Mouse (Mus musculus) large intestine, adult 2 months (tissue): ENCODE measurements around the gene Adal. TPM values are rescaled to one million over a fixed set of nuclear protein-coding genes. Genes with fewer than 3 reads are reported as not detected.
"Not testable (repeated sequence)": the region's sequence is repeated elsewhere in the genome, so short reads cannot be mapped to it uniquely, and the experiment has no call there.

Experiments
- DNase-seq: peaks from one replicate; pipeline ENCODE4 v3.0.0-alpha.2; 2012; ENCODE audit warnings: low read depth, low spot score
- WGBS: fragments of 180-500 bp; shearing (Covaris S2); methylation state at CpG from one replicate; pipeline ENCODE4 v1.1.7; 2018; 5-methylcytosine and 5-hydroxymethylcytosine counted together
- polyA plus RNA-seq: library from polyadenylated mRNA; depleted of rRNA; stranded (reverse); fragments of >200 nt; gene quantifications from 2 replicates; pipeline ENCODE4 v1.2.3, GENCODE M21; 2012; rRNA removed

Adal gene
- polyA plus RNA-seq: 2.2 and 2.9 TPM in 2 replicates

GRCm38 (mm10) chr2:121140018-121140882 lies at the start of gene Adal, which contains the start of gene Lcmt2:
TSS of gene Adal (plus strand) at chr2:121140428.
TSS of gene Lcmt2 (minus strand) at chr2:121140653.
- under 1% methylated on average over 87 of the region's 87 CpGs for WGBS
- DNase-seq: peak; percentile 59

- 13% methylated on average over 9 of the region's 9 CpGs for WGBS
- peak; percentile 31 for DNase-seq
These were observed 38.2 kb upstream of the Adal start for GRCm38 (mm10) chr2:121102051-121102450.

GRCm38 (mm10) chr2:121105940-121106339 lies 34.3 kb upstream of the Adal start:
- DNase-seq: no peak

- DNase-seq: no peak
These were observed 30.5 kb upstream of the Adal start, which contains the start of gene Tgm7 for GRCm38 (mm10) chr2:121109695-121110094. TSS of gene Tgm7 (minus strand) at chr2:121109795.

GRCm38 (mm10) chr2:121115418-121115817 lies 24.8 kb upstream of the Adal start:
- no peak for DNase-seq
- WGBS: 66% methylated on average over 2 of the region's 2 CpGs

More at GRCm38 (mm10) chr2:121109695-121110094, 30.5 kb upstream of the Adal start, which contains the start of gene Tgm7:
- WGBS: 85% methylated on average over 4 of the region's 4 CpGs

- DNase-seq: no peak
- WGBS: 78% methylated on average over 3 of the region's 3 CpGs
These were observed 21.0 kb upstream of the Adal start for GRCm38 (mm10) chr2:121119260-121119659.

- WGBS: 96% methylated on average over 5 of the region's 5 CpGs
- not testable (repeated sequence) for DNase-seq
These were observed 13.9 kb upstream of the Adal start for GRCm38 (mm10) chr2:121126302-121126701.

- 41% methylated on average over 1 of the region's 1 CpGs for WGBS
- DNase-seq: no peak
These were observed 12.7 kb upstream of the Adal start for GRCm38 (mm10) chr2:121127536-121127935.

- DNase-seq: no peak
- 18% methylated on average over 9 of the region's 9 CpGs for WGBS
These were observed 11.2 kb upstream of the Adal start for GRCm38 (mm10) chr2:121128865-121129620.

GRCm38 (mm10) chr2:121132822-121133221 lies 7.4 kb upstream of the Adal start:
- WGBS: 69% methylated on average over 1 of the region's 1 CpGs
- no peak for DNase-seq

GRCm38 (mm10) chr2:121137371-121137770 lies 2.9 kb upstream of the Adal start:
- WGBS: 59% methylated on average over 4 of the region's 4 CpGs
- DNase-seq: no peak

GRCm38 (mm10) chr2:121139266-121140017 lies 786 bp upstream of the Adal start:
- DNase-seq: no peak
- WGBS: 9% methylated on average over 29 of the region's 29 CpGs

- 65% methylated on average over 16 of the region's 16 CpGs for whole genome bisulfite sequencing
These were observed 1.2 kb downstream of the Adal start for GRCm38 (mm10) chr2:121141216-121142035.

GRCm38 (mm10) chr2:121142415-121142814 lies 2.2 kb downstream of the Adal start:
- 79% methylated on average over 2 of the region's 2 CpGs for WGBS
- no peak for DNase-seq

More at GRCm38 (mm10) chr2:121141216-121142035, 1.2 kb downstream of the Adal start:
- no peak for DNase-seq

- 77% methylated on average over 5 of the region's 5 CpGs for WGBS
These were observed 9.5 kb downstream of the Adal start for GRCm38 (mm10) chr2:121149679-121150078.

GRCm38 (mm10) chr2:121153100-121153499 lies 12.9 kb downstream of the Adal start:
- DNase-seq: no peak
- WGBS: 91% methylated on average over 3 of the region's 3 CpGs

More at GRCm38 (mm10) chr2:121149679-121150078, 9.5 kb downstream of the Adal start:
- DNase-seq: no peak

- 39% methylated on average over 4 of the region's 4 CpGs for WGBS
- DNase-seq: no peak
These were observed 28.9 kb downstream of the Adal start for GRCm38 (mm10) chr2:121169173-121169572.

GRCm38 (mm10) chr2:121169902-121170301 lies 29.7 kb downstream of the Adal start:
- DNase-seq: no peak
- WGBS: under 1% methylated on average over 9 of the region's 9 CpGs

- no peak for DNase-seq
- under 1% methylated on average over 38 of the region's 38 CpGs for WGBS
These were observed 30.3 kb downstream of the Adal start, which contains the start of gene Tubgcp4 for GRCm38 (mm10) chr2:121170481-121170971. TSS of gene Tubgcp4 (plus strand) at chr2:121170654.
